Mouse (Mus musculus): ENCODE data around the gene Galk1. TPM values are rescaled to one million over a fixed set of nuclear protein-coding genes. Genes with fewer than 3 reads are reported as not detected.

The Galk1 gene
- total RNA-seq, 1 experiment from 2014 or later = 36.0 TPM

- no peak for ATAC-seq (replicated peaks in 1 of 2; ENCODE audit: insufficient read depth in 1 of 2, low FRiP score in 2 of 2, low TSS enrichment in 1 of 2, low read depth in 1 of 2, poor library complexity in 2 of 2, severe bottlenecking in 2 of 2)
These were observed 9.6 kb downstream of the Galk1 start for GRCm38 (mm10) chr11:116002894-116003293.

- ATAC-seq (replicated peaks in 1 of 2; ENCODE audit: insufficient read depth in 1 of 2, low FRiP score in 2 of 2, low TSS enrichment in 1 of 2, low read depth in 1 of 2, poor library complexity in 2 of 2, severe bottlenecking in 2 of 2) = no peak
These were observed 10.8 kb downstream of the Galk1 start for GRCm38 (mm10) chr11:116001725-116002124.

- ATAC-seq (replicated peaks in 1 of 2; ENCODE audit: insufficient read depth in 1 of 2, low FRiP score in 2 of 2, low TSS enrichment in 1 of 2, low read depth in 1 of 2, poor library complexity in 2 of 2, severe bottlenecking in 2 of 2) = no peak
These were observed 11.9 kb downstream of the Galk1 start for GRCm38 (mm10) chr11:116000607-116001006.

- ATAC-seq (replicated peaks in 1 of 2; ENCODE audit: insufficient read depth in 1 of 2, low FRiP score in 2 of 2, low TSS enrichment in 1 of 2, low read depth in 1 of 2, poor library complexity in 2 of 2, severe bottlenecking in 2 of 2) = peak; percentile 28 to 69; a peak in 3 of 4 replicates
These were observed 12.9 kb downstream of the Galk1 start for GRCm38 (mm10) chr11:115999538-116000143.

GRCm38 (mm10) chr11:115999027-115999426 lies 13.5 kb downstream of the Galk1 start:
- ATAC-seq (replicated peaks in 1 of 2; ENCODE audit: insufficient read depth in 1 of 2, low FRiP score in 2 of 2, low TSS enrichment in 1 of 2, low read depth in 1 of 2, poor library complexity in 2 of 2, severe bottlenecking in 2 of 2) = no peak; a peak in 1 of 4 replicates

- no peak for ATAC-seq (replicated peaks in 1 of 2; ENCODE audit: insufficient read depth in 1 of 2, low FRiP score in 2 of 2, low TSS enrichment in 1 of 2, low read depth in 1 of 2, poor library complexity in 2 of 2, severe bottlenecking in 2 of 2)
These were observed 14.9 kb downstream of the Galk1 start for GRCm38 (mm10) chr11:115997662-115998061.

- ATAC-seq (replicated peaks in 1 of 2; ENCODE audit: insufficient read depth in 1 of 2, low FRiP score in 2 of 2, low TSS enrichment in 1 of 2, low read depth in 1 of 2, poor library complexity in 2 of 2, severe bottlenecking in 2 of 2) = no peak
These were observed 15.5 kb downstream of the Galk1 start for GRCm38 (mm10) chr11:115997047-115997446.

GRCm38 (mm10) chr11:115995256-115995655 lies 17.3 kb downstream of the Galk1 start:
- no peak for ATAC-seq (replicated peaks in 1 of 2; ENCODE audit: insufficient read depth in 1 of 2, low FRiP score in 2 of 2, low TSS enrichment in 1 of 2, low read depth in 1 of 2, poor library complexity in 2 of 2, severe bottlenecking in 2 of 2)

GRCm38 (mm10) chr11:115992098-115992497 lies 20.4 kb downstream of the Galk1 start:
- no peak for ATAC-seq (replicated peaks in 1 of 2; ENCODE audit: insufficient read depth in 1 of 2, low FRiP score in 2 of 2, low TSS enrichment in 1 of 2, low read depth in 1 of 2, poor library complexity in 2 of 2, severe bottlenecking in 2 of 2)

- no peak for ATAC-seq (replicated peaks in 1 of 2; ENCODE audit: insufficient read depth in 1 of 2, low FRiP score in 2 of 2, low TSS enrichment in 1 of 2, low read depth in 1 of 2, poor library complexity in 2 of 2, severe bottlenecking in 2 of 2)
These were observed 22.8 kb downstream of the Galk1 start for GRCm38 (mm10) chr11:115989686-115990085.

GRCm38 (mm10) chr11:115983291-115983690 lies 29.2 kb downstream of the Galk1 start:
- ATAC-seq (replicated peaks in 1 of 2; ENCODE audit: insufficient read depth in 1 of 2, low FRiP score in 2 of 2, low TSS enrichment in 1 of 2, low read depth in 1 of 2, poor library complexity in 2 of 2, severe bottlenecking in 2 of 2) = no peak

- ATAC-seq (replicated peaks in 1 of 2; ENCODE audit: insufficient read depth in 1 of 2, low FRiP score in 2 of 2, low TSS enrichment in 1 of 2, low read depth in 1 of 2, poor library complexity in 2 of 2, severe bottlenecking in 2 of 2) = no peak
These were observed 30.0 kb downstream of the Galk1 start for GRCm38 (mm10) chr11:115982472-115982871.

GRCm38 (mm10) chr11:115975544-115975943 lies 37.0 kb downstream of the Galk1 start:
- no peak for ATAC-seq (replicated peaks in 1 of 2; ENCODE audit: insufficient read depth in 1 of 2, low FRiP score in 2 of 2, low TSS enrichment in 1 of 2, low read depth in 1 of 2, poor library complexity in 2 of 2, severe bottlenecking in 2 of 2)

GRCm38 (mm10) chr11:115975083-115975420 lies 37.5 kb downstream of the Galk1 start:
- no peak for ATAC-seq (replicated peaks in 1 of 2; ENCODE audit: insufficient read depth in 1 of 2, low FRiP score in 2 of 2, low TSS enrichment in 1 of 2, low read depth in 1 of 2, poor library complexity in 2 of 2, severe bottlenecking in 2 of 2)

- peak; percentile 23 to 40; a peak in 3 of 4 replicates for ATAC-seq (replicated peaks in 1 of 2; ENCODE audit: insufficient read depth in 1 of 2, low FRiP score in 2 of 2, low TSS enrichment in 1 of 2, low read depth in 1 of 2, poor library complexity in 2 of 2, severe bottlenecking in 2 of 2)
These were observed 38.0 kb downstream of the Galk1 start, which contains the start of gene Itgb4 for GRCm38 (mm10) chr11:115974309-115975082. Gene Itgb4, plus strand, starts transcription at chr11:115974709.

GRCm38 (mm10) chr11:115971016-115971415 lies 41.5 kb downstream of the Galk1 start:
- no peak for ATAC-seq (replicated peaks in 1 of 2; ENCODE audit: insufficient read depth in 1 of 2, low FRiP score in 2 of 2, low TSS enrichment in 1 of 2, low read depth in 1 of 2, poor library complexity in 2 of 2, severe bottlenecking in 2 of 2)

GRCm38 (mm10) chr11:115970006-115970673 lies 42.4 kb downstream of the Galk1 start:
- ATAC-seq (replicated peaks in 1 of 2; ENCODE audit: insufficient read depth in 1 of 2, low FRiP score in 2 of 2, low TSS enrichment in 1 of 2, low read depth in 1 of 2, poor library complexity in 2 of 2, severe bottlenecking in 2 of 2) = no peak

- ATAC-seq (replicated peaks in 1 of 2; ENCODE audit: insufficient read depth in 1 of 2, low FRiP score in 2 of 2, low TSS enrichment in 1 of 2, low read depth in 1 of 2, poor library complexity in 2 of 2, severe bottlenecking in 2 of 2) = peak; percentile 65 to 85
These were observed 43.7 kb downstream of the Galk1 start for GRCm38 (mm10) chr11:115968731-115969405.

Data from hematopoietic stem cell, adult 5-6 weeks (primary cell).